Mouse (Mus musculus) left cerebral cortex, postnatal 4 days (tissue): Measurements from ENCODE around the gene Trpm8. TPM values are rescaled to one million over a fixed set of nuclear protein-coding genes. Genes with fewer than 3 reads are reported as not detected.

ENCODE experiments used
- DNase-seq: peaks from one replicate; pipeline ENCODE4 v3.0.0-alpha.2; 2022
- intact Hi-C: fragments of 180-260 bp; cut with DNase I; formaldehyde crosslinking; loops from one replicate; pipeline ENCODE4 v1.15.1; 2025
- total RNA-seq, 2 experiments: library from RNA; stranded (reverse); gene quantifications; 2 replicates each; pipeline ENCODE4 v1.2.3; 2021

Trpm8 gene
- total RNA-seq, 2 experiments from 2014 or later, result 0.82 to 1.2 TPM

GRCm38 (mm10) chr1:88298686-88299528 lies 21.4 kb downstream of the Trpm8 start:
- no peak for DNase-seq
- intact Hi-C loops, result no loop called here

- DNase-seq, result no peak
- intact Hi-C loops, result no loop called here
Observed at GRCm38 (mm10) chr1:88299529-88299945, 22.1 kb downstream of the Trpm8 start.

- intact Hi-C loops, result no loop called here
- DNase-seq, result no peak
Observed at GRCm38 (mm10) chr1:88300301-88301050, 23.0 kb downstream of the Trpm8 start.

GRCm38 (mm10) chr1:88301121-88302014 lies 23.9 kb downstream of the Trpm8 start:
- intact Hi-C loops, result no loop called here
- DNase-seq, result no peak

GRCm38 (mm10) chr1:88302057-88302740 lies 24.7 kb downstream of the Trpm8 start:
- no peak for DNase-seq
- intact Hi-C loops, result no loop called here

GRCm38 (mm10) chr1:88303762-88304161 lies 26.3 kb downstream of the Trpm8 start:
- intact Hi-C loops, result no loop called here
- DNase-seq, result no peak

- DNase-seq, result no peak
- intact Hi-C loops, result no loop called here
Observed at GRCm38 (mm10) chr1:88304261-88304985, 27.0 kb downstream of the Trpm8 start.

GRCm38 (mm10) chr1:88305018-88305795 lies 27.7 kb downstream of the Trpm8 start:
- intact Hi-C loops, result no loop called here
- DNase-seq, result no peak

- intact Hi-C loops, result no loop called here
- no peak for DNase-seq
Observed at GRCm38 (mm10) chr1:88306543-88306942, 29.1 kb downstream of the Trpm8 start.

GRCm38 (mm10) chr1:88307180-88307579 lies 29.7 kb downstream of the Trpm8 start:
- intact Hi-C loops, result no loop called here
- no peak for DNase-seq

- intact Hi-C loops, result no loop called here
- no peak for DNase-seq
Observed at GRCm38 (mm10) chr1:88309020-88309419, 31.6 kb downstream of the Trpm8 start.

GRCm38 (mm10) chr1:88309905-88310304 lies 32.4 kb downstream of the Trpm8 start:
- intact Hi-C loops, result no loop called here

GRCm38 (mm10) chr1:88310349-88310748 lies 32.9 kb downstream of the Trpm8 start:
- intact Hi-C loops, result no loop called here
- no peak for DNase-seq

More at GRCm38 (mm10) chr1:88309905-88310304, 32.4 kb downstream of the Trpm8 start:
- DNase-seq, result no peak

GRCm38 (mm10) chr1:88317279-88317678 lies 39.8 kb downstream of the Trpm8 start:
- DNase-seq, result no peak
- intact Hi-C loops, result no loop called here

GRCm38 (mm10) chr1:88318531-88319060 lies 41.1 kb downstream of the Trpm8 start:
- intact Hi-C loops, result no loop called here
- DNase-seq, result peak; percentile 67

GRCm38 (mm10) chr1:88320821-88321395 lies 43.4 kb downstream of the Trpm8 start:
- no peak for DNase-seq
- intact Hi-C loops, result no loop called here

- intact Hi-C loops, result no loop called here
- DNase-seq, result peak; percentile 13
Observed at GRCm38 (mm10) chr1:88322146-88322545, 44.7 kb downstream of the Trpm8 start.

- intact Hi-C loops, result no loop called here
Observed at GRCm38 (mm10) chr1:88323101-88323500, 45.6 kb downstream of the Trpm8 start.

More at GRCm38 (mm10) chr1:88323101-88323500, 45.6 kb downstream of the Trpm8 start:
- no peak for DNase-seq
